Mouse (Mus musculus) stomach, embryonic 16.5 days (tissue): ENCODE measurements around the gene Ncoa3. TPM values are rescaled to one million over a fixed set of nuclear protein-coding genes. Genes with fewer than 3 reads are reported as not detected.

Experiments used
- ATAC-seq: fragments of 200-750 bp; cut with Nextera tagmentation; 2 replicates; pipeline ENCODE4 v1.8.0; 2017; ENCODE audit warnings: moderate number of reproducible peaks, moderate TSS enrichment; ENCODE audit not compliant: insufficient read depth, low FRiP score
- H3K27ac ChIP-seq: fragments of 300-500 bp; sonication (generic); 2 replicates; pipeline ENCODE4 v1.5.1; 2014; ENCODE audit warnings: low read length
- H3K27me3 ChIP-seq: fragments of 300-500 bp; sonication (generic); 2 replicates; pipeline ENCODE4 v1.6.1; 2014; ENCODE audit warnings: low read length, control low read depth, mixed read lengths; ENCODE audit not compliant: control insufficient read depth, insufficient read depth
- H3K36me3 ChIP-seq: fragments of 300-500 bp; sonication (generic); 2 replicates; pipeline ENCODE4 v1.6.1; 2014; ENCODE audit warnings: low read length; ENCODE audit not compliant: control insufficient read depth, insufficient read depth
- H3K4me1 ChIP-seq: fragments of 300-500 bp; sonication (generic); 2 replicates; pipeline ENCODE4 v1.6.1; 2014; ENCODE audit warnings: low read length, control low read depth, mixed read lengths; ENCODE audit not compliant: control insufficient read depth, insufficient read depth
- H3K4me2 ChIP-seq: fragments of 300-500 bp; sonication (generic); 2 replicates; pipeline ENCODE4 v1.6.1; 2014; ENCODE audit warnings: low read depth, low read length, mixed read lengths
- H3K4me3 ChIP-seq: fragments of 300-500 bp; sonication (generic); replicated peaks from 2 replicates; pipeline ENCODE4 v1.5.1; 2014; ENCODE audit warnings: mild to moderate bottlenecking, low read length
- H3K9ac ChIP-seq: fragments of 300-500 bp; sonication (generic); 2 replicates; pipeline ENCODE4 v1.6.1; 2014; ENCODE audit warnings: low read length
- H3K9me3 ChIP-seq: fragments of 300-500 bp; sonication (generic); replicated peaks from 2 replicates; pipeline ENCODE4 v1.6.1; 2016; ENCODE audit warnings: low read length, control low read depth; ENCODE audit not compliant: control insufficient read depth
- WGBS: fragments of 180-500 bp; shearing (Covaris S2); extraction: QIAGEN DNeasy Blood & Tissue Kit; methylation state at CpG from one replicate; pipeline ENCODE4 v1.1.7; 2014; 5-methylcytosine and 5-hydroxymethylcytosine counted together
- polyA plus RNA-seq: library from polyadenylated mRNA; unstranded; fragments of >200 nt; fragmentation: Nextera tagmentation; extraction: Ambion mirVana; gene quantifications from 2 replicates; pipeline ENCODE4 v1.2.1, GENCODE M21; 2015

Ncoa3 gene
- polyA plus RNA-seq, 1 experiment from 2014 or later = 15.7 TPM

GRCm38 (mm10) chr2:166097443-166098291 is 105.2 kb downstream of the Ncoa3 start:
- 78% methylated on average over 18 of the region's 18 CpGs for WGBS
- ATAC-seq = no peak
- H3K9me3 ChIP-seq = 0 out of 2 replicates have a peak, but pooled peaks cover 3% of the 10 kb centered on the region
- peaks cover 5% of the 10 kb centered on the region; the same call in 1 of the 2 replicates for H3K36me3 ChIP-seq
- 0 out of 2 replicates have a peak, but pooled peaks cover 2% of the 10 kb centered on the region for H3K4me1 ChIP-seq
- no peak overlapping the region for H3K4me3 ChIP-seq
- no peak overlapping the region for H3K4me2 ChIP-seq
- no peak overlapping the region for H3K27ac ChIP-seq
- H3K27me3 ChIP-seq = no peaks in the 10 kb centered on the region
- H3K9ac ChIP-seq = no peak overlapping the region

- Histone ChIP-seq H3K4me1 (0 out of 2 replicates have a peak, but pooled peaks cover 2% of the 10 kb centered on the region), H3K4me3 (no peak overlapping the region), H3K9me3 (0 out of 2 replicates have a peak, but pooled peaks cover 3% of the 10 kb centered on the region), H3K27me3 (no peaks in the 10 kb centered on the region), H3K4me2 (no peak overlapping the region), H3K27ac (no peak overlapping the region), H3K36me3 (peaks cover 5% of the 10 kb centered on the region; the same call in 1 of the 2 replicates), H3K9ac (no peak overlapping the region)
- 69% methylated on average over 15 of the region's 15 CpGs for WGBS
- no peak for ATAC-seq
Observed at GRCm38 (mm10) chr2:166098292-166098933, 106.0 kb downstream of the Ncoa3 start.

- Histone ChIP-seq H3K4me3 (no peak overlapping the region), H3K9me3 (0 out of 2 replicates have a peak, but pooled peaks cover 3% of the 10 kb centered on the region), H3K4me1 (0 out of 2 replicates have a peak, but pooled peaks cover 7% of the 10 kb centered on the region), H3K27me3 (no peaks in the 10 kb centered on the region), H3K9ac (no peak overlapping the region), H3K36me3 (no peaks in the 10 kb centered on the region), H3K4me2 (no peak overlapping the region), H3K27ac (no peak overlapping the region)
- WGBS = 85% methylated on average over 21 of the region's 21 CpGs
- no peak for ATAC-seq
Observed at GRCm38 (mm10) chr2:166100309-166101262, 108.2 kb downstream of the Ncoa3 start.

- Histone ChIP-seq H3K27me3 (no peaks in the 10 kb centered on the region), H3K4me3 (no peak overlapping the region), H3K4me1 (peaks cover 20% of the 10 kb centered on the region), H3K9me3 (no peaks in the 10 kb centered on the region), H3K4me2 (no peak overlapping the region), H3K27ac (no peak overlapping the region), H3K9ac (no peak overlapping the region), H3K36me3 (no peaks in the 10 kb centered on the region)
- no peak for ATAC-seq
- 59% methylated on average over 7 of the region's 7 CpGs for WGBS
Observed at GRCm38 (mm10) chr2:166102893-166103292, 110.5 kb downstream of the Ncoa3 start.

- 0 out of 2 replicates have a peak, but pooled peaks have one; percentile 2 for ATAC-seq
- no peaks in the 10 kb centered on the region for H3K9me3 ChIP-seq
- no peaks in the 10 kb centered on the region for H3K27me3 ChIP-seq
- H3K27ac ChIP-seq = peak overlapping the region; percentile 63; the same call in 1 of the 2 replicates
- H3K4me3 ChIP-seq = no peak overlapping the region
- no peaks in the 10 kb centered on the region for H3K36me3 ChIP-seq
- no peak overlapping the region for H3K4me2 ChIP-seq
- H3K4me1 ChIP-seq = peaks cover 23% of the 10 kb centered on the region
- 0 out of 2 replicates have a peak overlapping the region, but pooled peaks have one; percentile 3 for H3K9ac ChIP-seq
- 55% methylated on average over 9 of the region's 9 CpGs for WGBS
Observed at GRCm38 (mm10) chr2:166105911-166106310, 113.5 kb downstream of the Ncoa3 start.

GRCm38 (mm10) chr2:166106631-166107030 is 114.2 kb downstream of the Ncoa3 start:
- H3K9ac ChIP-seq = no peak overlapping the region
- H3K4me1 ChIP-seq = peaks cover 23% of the 10 kb centered on the region
- H3K36me3 ChIP-seq = no peaks in the 10 kb centered on the region
- H3K27ac ChIP-seq = peak overlapping the region; percentile 58
- no peaks in the 10 kb centered on the region for H3K27me3 ChIP-seq
- no peak for ATAC-seq
- H3K9me3 ChIP-seq = no peaks in the 10 kb centered on the region
- H3K4me2 ChIP-seq = no peak overlapping the region
- WGBS = 59% methylated on average over 2 of the region's 2 CpGs
- no peak overlapping the region for H3K4me3 ChIP-seq

GRCm38 (mm10) chr2:166107911-166108310 is 115.5 kb downstream of the Ncoa3 start:
- H3K36me3 ChIP-seq = no peaks in the 10 kb centered on the region
- WGBS = 80% methylated on average over 5 of the region's 5 CpGs

GRCm38 (mm10) chr2:166108326-166108725 is 115.9 kb downstream of the Ncoa3 start:
- Histone ChIP-seq H3K4me3 (no peak overlapping the region), H3K4me2 (no peak overlapping the region), H3K9ac (no peak overlapping the region), H3K27ac (no peak overlapping the region), H3K27me3 (no peaks in the 10 kb centered on the region), H3K36me3 (no peaks in the 10 kb centered on the region), H3K9me3 (no peaks in the 10 kb centered on the region), H3K4me1 (peaks cover 21% of the 10 kb centered on the region)
- 32% methylated on average over 4 of the region's 4 CpGs for WGBS
- ATAC-seq = no peak; the same call in 1 of the 2 replicates

More at GRCm38 (mm10) chr2:166107911-166108310, 115.5 kb downstream of the Ncoa3 start:
- Histone ChIP-seq H3K9me3 (no peaks in the 10 kb centered on the region), H3K27ac (no peak overlapping the region), H3K4me2 (no peak overlapping the region), H3K9ac (no peak overlapping the region), H3K4me1 (peaks cover 21% of the 10 kb centered on the region), H3K27me3 (no peaks in the 10 kb centered on the region), H3K4me3 (no peak overlapping the region)
- ATAC-seq = no peak
